Mouse (Mus musculus): ENCODE data around the gene Asf1b.

DNA sequence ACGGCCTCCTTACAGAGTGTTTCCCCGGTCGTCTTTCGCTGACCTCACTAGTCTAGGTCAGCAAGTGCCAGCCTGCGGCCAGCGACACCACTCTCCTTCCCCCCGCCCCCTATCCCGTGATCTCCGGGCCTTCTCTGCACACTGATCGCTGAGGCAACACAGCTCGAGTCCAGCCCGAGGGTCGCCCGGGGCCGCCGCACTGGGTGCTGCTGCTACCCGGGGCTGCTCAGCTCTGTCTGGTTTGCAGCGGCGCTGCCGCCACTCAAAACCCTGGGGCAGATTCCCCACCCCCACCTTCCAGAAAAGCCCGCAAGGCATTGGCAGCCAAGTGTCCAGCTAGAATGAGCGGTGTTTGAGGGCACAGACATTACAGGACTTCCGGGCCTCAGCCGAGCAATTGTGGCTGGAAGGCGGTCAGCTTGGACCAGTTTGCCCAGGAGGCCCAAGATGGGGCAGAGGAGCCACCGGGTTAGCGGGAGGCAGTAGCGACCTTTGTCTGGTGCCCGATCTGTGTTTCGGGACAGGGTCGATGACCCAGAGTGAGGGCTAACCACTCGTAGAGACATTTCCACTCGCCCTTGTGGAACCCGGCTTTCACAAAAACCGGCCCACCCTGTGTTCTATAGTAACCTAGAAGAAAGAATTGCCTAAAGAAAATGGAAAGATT, 57.3 kb downstream of the Asf1b start:
- no peak for TF ChIP-seq FLI1 (IDR thresholded peaks at IDR 0.05; ENCODE audit: low read length)
- TF ChIP-seq GATA1 (IDR thresholded peaks at IDR 0.05; ENCODE audit: borderline replicate concordance, low read length) = no peak

Data from megakaryocyte, embryonic 14.5 days (primary cell).